ENCODE assay signal across 19 mouse cellular contexts in the genomic region with DNA sequence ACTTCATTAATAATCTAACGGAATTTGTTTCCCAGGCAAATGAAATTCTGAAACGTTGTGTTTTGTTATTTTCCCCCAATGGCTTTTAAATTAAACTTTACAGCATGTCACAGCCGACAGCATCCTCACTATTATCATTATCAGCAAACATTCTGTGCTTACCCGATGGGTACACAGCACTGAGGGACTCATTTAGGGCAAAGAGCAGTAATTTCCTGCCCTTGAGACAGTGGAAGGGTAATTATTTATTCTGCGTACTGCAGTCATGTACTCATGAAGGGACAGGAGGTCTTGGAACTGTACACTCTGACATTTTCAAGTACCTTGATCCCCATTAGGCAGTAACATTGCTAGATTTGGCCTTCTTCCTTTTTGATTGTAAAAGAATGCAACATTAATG.
DNase-seq lines count a peak whose midpoint lies in the region; ATAC-seq lines count a peak whose summit lies in the region.
"Had no signal": no experiment of that assay in that cellular context is flagged by ENCODE, and none has a peak within 500 bp of the region (broad histone marks: within the 10 kb centered on the region; RNA-seq: fewer than 3 reads in every experiment).

No protein-coding gene starts in this region.

- no peak overlapping the region for H3K4me2 ChIP-seq in forebrain, embryonic 16.5 days (ENCODE audit: low read length)
- no peak overlapping the region for H3K4me2 ChIP-seq in forebrain, embryonic 11.5 days (ENCODE audit: low read depth, low read length, severe bottlenecking)
- no peak overlapping the region for H3K4me2 ChIP-seq in hindbrain, embryonic 16.5 days (ENCODE audit: low read length)
- H3K4me2 ChIP-seq: heart, embryonic 11.5 days; heart, embryonic 15.5 days had no signal

- H3K27ac ChIP-seq in forebrain, embryonic 16.5 days (ENCODE audit: low read length), result no peak overlapping the region
- H3K27ac ChIP-seq in forebrain, embryonic 11.5 days (ENCODE audit: low read depth, low read length), result no peak overlapping the region
- no peak overlapping the region for H3K27ac ChIP-seq in hindbrain, embryonic 16.5 days (ENCODE audit: low read depth, low read length)
- no peak overlapping the region for H3K27ac ChIP-seq in hindbrain, embryonic 10.5 days
- H3K27ac ChIP-seq: embryonic facial prominence, embryonic 10.5 days; heart, adult 2 months; heart, embryonic 15.5 days had no signal

- H3K36me3 ChIP-seq in forebrain, embryonic 16.5 days (ENCODE audit: control insufficient read depth, insufficient read depth), result no peaks in the 10 kb centered on the region
- H3K36me3 ChIP-seq in forebrain, embryonic 11.5 days (ENCODE audit: control insufficient read depth, insufficient read depth, low read length), result no peaks in the 10 kb centered on the region
- no peaks in the 10 kb centered on the region for H3K36me3 ChIP-seq in hindbrain, embryonic 16.5 days (ENCODE audit: control insufficient read depth, insufficient read depth, low read length)
- no peaks in the 10 kb centered on the region for H3K36me3 ChIP-seq in hindbrain, embryonic 10.5 days
- H3K36me3 ChIP-seq: embryonic facial prominence, embryonic 10.5 days; heart, embryonic 15.5 days had no signal

- ATAC-seq in forebrain, embryonic 16.5 days, result peak; percentile 45; the same call in 1 of the 2 replicates
- ATAC-seq in forebrain, embryonic 11.5 days (replicated peaks; ENCODE audit: low FRiP score), result no peak
- ATAC-seq in hindbrain, embryonic 16.5 days, result 0 out of 2 replicates have a peak, but pooled peaks have one; percentile 30
- no peak for ATAC-seq in megakaryocyte-erythroid progenitor cell, adult 5-6 weeks (replicated peaks; ENCODE audit: low FRiP score, low TSS enrichment, poor library complexity, severe bottlenecking)

- no peaks in the 10 kb centered on the region for H3K27me3 ChIP-seq in forebrain, embryonic 16.5 days (replicated peaks; ENCODE audit: control insufficient read depth, insufficient read depth, low read length)
- H3K27me3 ChIP-seq in forebrain, embryonic 11.5 days (ENCODE audit: control insufficient read depth, insufficient read depth, low read length), result no peaks in the 10 kb centered on the region
- no peaks in the 10 kb centered on the region for H3K27me3 ChIP-seq in hindbrain, embryonic 16.5 days (replicated peaks; ENCODE audit: control insufficient read depth, insufficient read depth, low read length)
- H3K27me3 ChIP-seq in hindbrain, embryonic 10.5 days (ENCODE audit: insufficient read depth, poor library complexity, severe bottlenecking), result no peaks in the 10 kb centered on the region
- H3K27me3 ChIP-seq: heart, embryonic 15.5 days had no signal

- 0 out of 2 replicates have a peak, but pooled peaks cover 3% of the 10 kb centered on the region for H3K4me1 ChIP-seq in forebrain, embryonic 16.5 days (replicated peaks; ENCODE audit: control insufficient read depth, insufficient read depth, low read length)
- no peaks in the 10 kb centered on the region for H3K4me1 ChIP-seq in forebrain, embryonic 11.5 days (replicated peaks; ENCODE audit: control insufficient read depth, insufficient read depth, low read length)
- no peaks in the 10 kb centered on the region for H3K4me1 ChIP-seq in hindbrain, embryonic 16.5 days (ENCODE audit: control insufficient read depth, insufficient read depth, low read depth, low read length)
- H3K4me1 ChIP-seq in hindbrain, embryonic 10.5 days (replicated peaks), result no peaks in the 10 kb centered on the region
- H3K4me1 ChIP-seq: embryonic facial prominence, embryonic 10.5 days; heart, embryonic 15.5 days had no signal

- 21% methylated on average over 5 of the region's 5 CpGs for WGBS in forebrain, embryonic 16.5 days
- 70% methylated on average over 5 of the region's 5 CpGs for WGBS in forebrain, embryonic 11.5 days
- 57% methylated on average over 5 of the region's 5 CpGs for WGBS in hindbrain, embryonic 16.5 days
- 80% methylated on average over 5 of the region's 5 CpGs for WGBS in hindbrain, embryonic 10.5 days

- peak; percentile 7 to 49 for DNase-seq in adrenal gland, adult (ENCODE audit: inconsistent age in 2 of 2, low spot score in 1 of 2)
- DNase-seq in adrenal gland, postnatal 4 days (ENCODE audit: low spot score in 2 of 2), result no peak
- DNase-seq in forebrain, embryonic 11.5 days (ENCODE audit: low spot score), result no peak
- no peak for DNase-seq in hindbrain, embryonic 10.5 days (ENCODE audit: low spot score)
- DNase-seq in brain, adult 2 months (ENCODE audit: low read depth, low spot score), result peak; percentile 7
- DNase-seq: adrenal gland, postnatal 36 days; cerebellum, adult 18-20 months; cerebellum, postnatal 10 days; gastrocnemius, postnatal 14 days; heart, adult 2 months; heart, postnatal 14 days; kidney, adult 11 months; kidney, adult 9 months had no signal

- H3K9ac ChIP-seq in forebrain, embryonic 16.5 days (replicated peaks; ENCODE audit: low read depth, low read length), result no peak overlapping the region
- H3K9ac ChIP-seq in forebrain, embryonic 11.5 days (ENCODE audit: low read length), result no peak overlapping the region
- H3K9ac ChIP-seq in hindbrain, embryonic 16.5 days (ENCODE audit: low read depth, low read length), result no peak overlapping the region
- H3K9ac ChIP-seq: heart, embryonic 15.5 days had no signal

- H3K4me3 ChIP-seq in forebrain, embryonic 16.5 days (replicated peaks; ENCODE audit: low read length), result no peak overlapping the region
- no peak overlapping the region for H3K4me3 ChIP-seq in forebrain, embryonic 11.5 days (ENCODE audit: low read depth, low read length)
- no peak overlapping the region for H3K4me3 ChIP-seq in hindbrain, embryonic 16.5 days (ENCODE audit: low read length)
- no peak overlapping the region for H3K4me3 ChIP-seq in hindbrain, embryonic 10.5 days
- H3K4me3 ChIP-seq: embryonic facial prominence, embryonic 10.5 days; heart, adult 2 months; heart, embryonic 15.5 days had no signal

- H3K9me3 ChIP-seq in forebrain, embryonic 16.5 days (ENCODE audit: control insufficient read depth, low read length), result no peaks in the 10 kb centered on the region
- H3K9me3 ChIP-seq in forebrain, embryonic 11.5 days (ENCODE audit: control insufficient read depth, low read length), result no peaks in the 10 kb centered on the region
- no peaks in the 10 kb centered on the region for H3K9me3 ChIP-seq in hindbrain, embryonic 16.5 days (ENCODE audit: control insufficient read depth, low read length)
- H3K9me3 ChIP-seq in hindbrain, embryonic 10.5 days, result no peaks in the 10 kb centered on the region
- H3K9me3 ChIP-seq: embryonic facial prominence, embryonic 10.5 days; heart, embryonic 15.5 days had no signal

Comparison
In these comparisons a context has a peak if more than half of its experiments do, and no peak if none do; other contexts are left out.
1. DNase-seq: peak in adrenal gland, adult (2 of 2) and brain, adult 2 months (single experiment); none in adrenal gland, postnatal 4 days (0 of 2), forebrain, embryonic 11.5 days (single experiment) and hindbrain, embryonic 10.5 days (single experiment).
2. ATAC-seq: peak in forebrain, embryonic 16.5 days (single experiment) and hindbrain, embryonic 16.5 days (single experiment); none in forebrain, embryonic 11.5 days (single experiment) and megakaryocyte-erythroid progenitor cell, adult 5-6 weeks (single experiment).